Mouse (Mus musculus): ENCODE data around the gene Olfr1373.
"Not testable (repeated sequence)": the region's sequence is repeated elsewhere in the genome, so short reads cannot be mapped to it uniquely, and the experiment has no call there.

The Olfr1373 gene

GRCm38 (mm10) chr11:52145428-52145827 is at the start of gene Olfr1373:
Olfr1373 (minus strand) TSS chr11:52145528.
- DNase-seq: not testable (repeated sequence)

- not testable (repeated sequence) for DNase-seq
Measured at GRCm38 (mm10) chr11:52180651-52181050, 35.3 kb upstream of the Olfr1373 start.

DNA sequence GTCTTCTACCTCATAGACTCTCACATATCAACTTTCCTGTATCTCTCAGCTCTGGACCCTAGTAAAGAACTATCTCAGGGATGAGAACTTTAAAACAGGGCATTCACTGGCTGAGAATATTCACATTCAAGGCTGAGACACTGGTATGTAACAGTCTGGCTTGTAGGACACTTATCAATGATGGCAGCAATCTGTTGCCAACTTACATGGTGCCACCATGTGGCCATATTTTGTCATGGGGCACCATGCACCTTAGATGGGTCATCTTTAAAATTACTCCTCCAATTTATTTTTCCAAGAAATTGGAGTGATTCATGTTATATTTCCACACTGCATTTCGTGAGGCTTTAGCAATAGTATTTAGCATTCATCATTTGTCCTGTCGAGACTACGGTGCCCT is 34.6 kb upstream of the Olfr1373 start:
- DNase-seq: peak in 1 of 2 experiments; percentile 38

- no peak for DNase-seq
Measured at GRCm38 (mm10) chr11:52168461-52168860, 23.1 kb upstream of the Olfr1373 start.

GRCm38 (mm10) chr11:52167901-52168302 is 22.6 kb upstream of the Olfr1373 start:
- peak; percentile 9 to 57 for DNase-seq

DNA sequence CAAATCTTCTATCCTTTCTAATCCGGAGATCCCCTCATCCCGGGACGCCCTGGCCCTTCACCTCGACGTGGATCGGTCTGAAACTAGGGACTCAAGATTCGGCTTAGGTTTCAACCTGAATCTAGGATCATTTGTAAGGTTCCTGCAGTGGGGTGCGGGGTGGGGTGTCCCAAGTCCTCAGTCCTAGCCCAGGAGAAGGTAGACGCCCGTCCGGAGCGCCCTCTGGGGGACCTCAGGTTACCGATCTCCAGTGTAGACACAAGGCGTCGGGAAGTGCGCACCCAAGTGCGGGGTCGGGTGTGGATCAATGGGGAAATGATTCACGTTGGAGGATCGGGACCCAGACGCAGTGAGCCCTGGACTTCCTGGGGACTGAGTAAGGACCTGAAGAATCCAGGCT is 21.8 kb upstream of the Olfr1373 start:
- peak; percentile 44 to 71 for DNase-seq

DNA sequence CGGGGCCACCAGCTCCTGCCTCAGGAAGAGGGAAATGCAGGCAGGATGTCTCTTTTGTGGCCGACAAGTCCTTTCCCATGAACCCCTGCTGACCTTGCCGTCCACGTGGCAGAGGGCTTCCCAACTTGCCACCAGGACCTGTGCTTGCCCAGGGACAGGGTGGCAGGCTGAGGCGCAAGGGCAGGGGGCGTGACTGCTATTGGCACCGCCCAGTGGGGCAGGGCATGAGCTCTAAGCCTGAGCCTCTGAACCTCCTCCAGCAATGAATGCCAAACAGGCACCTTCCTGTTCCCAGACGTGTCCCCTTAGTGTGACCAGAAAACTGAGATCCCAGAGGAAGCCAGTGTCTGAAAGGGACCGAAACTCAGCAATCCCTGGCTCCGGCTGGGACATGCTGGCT is 18.6 kb upstream of the Olfr1373 start:
- DNase-seq: peak; percentile 76 to 82

DNA sequence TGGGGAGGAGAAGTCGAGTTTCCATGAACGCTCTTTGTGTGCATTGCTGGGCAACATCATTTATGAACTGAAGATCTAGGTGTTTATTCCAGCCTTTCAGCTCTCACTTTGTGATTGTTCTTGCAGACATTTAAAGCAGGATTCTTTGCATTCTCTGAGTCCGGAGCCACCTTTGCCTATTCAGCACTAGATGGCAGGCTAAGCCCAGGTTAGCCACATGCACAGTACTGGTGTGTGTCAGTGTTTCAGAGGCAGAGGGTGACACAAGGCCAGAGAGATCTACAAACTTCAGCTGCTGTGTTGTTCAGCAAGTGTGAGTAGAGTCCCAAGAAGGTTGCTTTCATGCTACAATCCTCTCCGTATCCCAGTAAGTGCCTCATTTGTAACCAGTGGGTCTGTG is 1.7 kb downstream of the Olfr1373 start:
- peak; percentile 66 to 68 for DNase-seq

DNA sequence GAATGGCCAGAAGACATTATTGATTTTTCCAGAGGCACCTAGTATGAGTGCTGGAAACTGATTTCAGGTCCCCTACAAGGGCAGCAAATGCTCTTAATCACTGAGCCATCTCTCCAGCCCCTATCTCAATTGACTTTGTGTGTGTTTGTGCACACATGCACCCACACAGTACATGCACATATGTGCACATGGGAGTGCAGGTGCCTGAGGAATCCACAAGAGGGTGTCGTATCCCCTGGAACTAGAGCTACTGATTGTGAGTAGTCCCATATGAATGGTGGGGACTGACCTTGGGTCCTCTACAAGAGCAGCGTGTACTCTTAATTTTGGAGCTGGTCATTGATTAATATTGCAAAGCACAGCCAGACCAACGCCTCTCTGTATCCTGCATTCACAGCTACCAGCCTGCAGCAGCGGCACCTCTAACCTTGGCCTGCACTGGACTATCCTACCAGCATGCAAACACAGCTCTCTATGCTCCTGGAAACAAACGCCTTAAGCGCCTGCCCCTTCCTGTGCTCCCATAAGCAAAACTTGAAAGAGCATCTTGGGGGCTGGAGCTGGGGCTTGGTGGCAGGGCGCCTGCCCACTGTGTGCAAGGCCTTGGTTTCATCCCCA is 14.8 kb downstream of the Olfr1373 start:
- DNase-seq: no peak

DNA sequence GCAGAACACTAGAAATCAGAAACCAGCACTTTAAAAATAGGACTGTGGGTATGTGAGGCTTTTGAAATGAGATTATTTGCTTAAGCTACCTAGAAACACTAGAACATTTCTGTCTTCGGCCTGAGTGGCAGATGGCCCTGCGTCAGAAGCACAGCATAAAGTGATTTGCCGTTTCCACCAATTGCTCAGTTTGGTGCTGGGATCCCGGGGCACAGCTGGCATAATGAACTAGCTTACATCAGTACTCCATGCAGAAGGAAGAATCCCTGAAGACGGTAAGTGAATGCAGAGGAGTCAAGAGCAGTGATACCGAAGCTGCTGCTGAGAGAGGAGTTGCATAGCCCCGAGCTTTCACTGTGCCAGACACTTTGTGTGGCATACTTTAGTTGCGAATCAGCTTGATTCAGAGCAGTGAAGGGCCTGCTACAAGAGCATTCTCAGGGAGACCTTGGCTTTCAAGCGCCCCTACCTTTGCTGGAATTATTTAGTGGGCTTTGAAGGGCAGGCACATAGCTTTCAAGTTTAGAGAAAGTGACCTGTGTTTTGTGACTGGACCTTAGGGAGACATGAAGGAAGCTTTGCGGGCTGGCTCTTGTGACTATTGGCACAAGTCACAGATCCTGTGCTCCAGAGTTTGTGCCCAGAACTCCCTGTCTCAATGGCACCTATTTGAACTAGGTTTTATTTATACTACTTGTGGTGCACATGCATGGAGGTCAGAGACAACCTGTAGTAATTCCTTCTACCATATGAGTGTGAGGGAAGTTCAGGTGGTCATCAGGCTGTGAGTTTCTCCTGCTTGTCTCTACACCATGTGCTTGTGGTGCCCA is 15.5 kb downstream of the Olfr1373 start:
- no peak for DNase-seq

DNA sequence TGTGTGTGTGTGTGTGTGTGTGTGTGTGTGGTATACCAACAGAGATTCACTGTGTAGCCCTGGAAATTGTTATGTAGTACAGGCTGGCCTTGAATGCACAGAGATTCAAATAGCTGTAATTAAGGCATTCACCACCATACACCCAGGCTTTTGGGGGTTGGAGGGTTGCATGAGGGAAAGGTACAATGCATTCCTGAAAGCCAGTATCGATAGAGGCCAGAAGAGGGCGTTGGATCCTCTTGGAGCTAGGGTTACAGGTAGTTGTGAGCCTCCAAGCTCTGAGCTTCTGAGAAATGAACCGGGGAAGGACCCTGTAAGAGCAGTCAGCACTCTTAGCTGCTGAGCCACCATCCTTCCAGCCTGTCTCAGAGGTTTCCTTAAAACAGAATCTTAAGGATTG is 16.2 kb downstream of the Olfr1373 start:
- peak in 1 of 2 experiments; percentile 37 for DNase-seq

DNA sequence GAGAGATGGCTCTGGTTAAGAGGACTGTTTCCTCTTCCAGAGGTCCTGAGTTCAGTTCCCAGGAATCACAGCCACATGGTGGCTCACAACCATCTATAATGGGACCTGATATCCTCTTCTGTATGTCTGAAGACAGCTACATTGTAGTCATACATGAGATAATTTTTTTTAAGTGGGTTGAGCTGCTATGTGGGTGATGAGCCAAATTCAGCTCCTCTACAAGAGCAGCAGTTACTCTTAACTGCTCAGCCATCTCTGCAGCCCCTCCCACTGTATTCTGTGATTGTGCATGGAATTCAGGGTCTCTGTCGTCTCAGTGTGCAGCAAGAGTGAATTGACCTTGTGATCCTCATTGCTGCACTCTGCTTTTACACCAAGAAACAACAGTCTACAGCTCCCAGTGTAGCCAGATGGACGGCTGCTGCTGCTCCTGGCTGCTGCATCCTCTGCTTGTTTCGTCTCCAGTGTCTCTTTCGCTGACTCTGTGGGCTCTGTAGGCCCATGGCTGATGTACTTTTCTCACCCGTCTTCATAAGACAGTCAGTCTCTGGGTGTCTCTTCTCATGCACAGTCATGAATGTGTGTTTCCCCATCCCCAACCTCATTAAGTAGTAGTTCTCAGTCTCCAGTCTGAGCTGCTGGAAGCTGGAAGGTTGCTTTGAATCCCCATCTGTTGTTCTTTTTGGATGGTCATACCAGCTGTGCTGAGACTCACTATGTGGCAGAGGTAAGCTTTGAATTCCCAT is 16.8 kb downstream of the Olfr1373 start:
- DNase-seq: no peak

DNA sequence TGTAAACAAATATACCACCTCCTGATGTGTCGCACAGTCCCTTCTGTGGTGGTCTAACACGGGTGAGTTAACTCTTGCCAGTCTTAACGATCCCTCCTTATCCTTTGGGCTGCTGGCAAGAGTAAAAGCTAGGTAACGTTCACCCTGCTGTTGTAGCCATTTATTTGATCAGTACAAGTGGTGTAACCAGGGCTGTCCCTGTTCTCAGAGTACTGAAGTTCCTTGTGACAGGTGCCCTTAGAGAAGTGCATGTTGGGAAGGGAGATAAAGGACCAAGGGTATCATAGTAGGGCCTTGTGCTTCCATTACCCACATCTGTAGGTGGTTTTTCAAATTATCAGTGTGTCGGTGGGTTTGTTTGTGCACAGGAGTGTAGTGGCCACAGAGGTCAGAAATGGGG is 17.6 kb downstream of the Olfr1373 start:
- no peak for DNase-seq

GRCm38 (mm10) chr11:52127169-52127568 is 18.2 kb downstream of the Olfr1373 start:
- DNase-seq: no peak

GRCm38 (mm10) chr11:52124468-52124867 is 20.9 kb downstream of the Olfr1373 start:
- DNase-seq: no peak

GRCm38 (mm10) chr11:52122045-52122444 is 23.3 kb downstream of the Olfr1373 start:
- DNase-seq: peak in 1 of 2 experiments; percentile 67

GRCm38 (mm10) chr11:52120415-52120814 is 24.9 kb downstream of the Olfr1373 start:
- not testable (repeated sequence) for DNase-seq

DNA sequence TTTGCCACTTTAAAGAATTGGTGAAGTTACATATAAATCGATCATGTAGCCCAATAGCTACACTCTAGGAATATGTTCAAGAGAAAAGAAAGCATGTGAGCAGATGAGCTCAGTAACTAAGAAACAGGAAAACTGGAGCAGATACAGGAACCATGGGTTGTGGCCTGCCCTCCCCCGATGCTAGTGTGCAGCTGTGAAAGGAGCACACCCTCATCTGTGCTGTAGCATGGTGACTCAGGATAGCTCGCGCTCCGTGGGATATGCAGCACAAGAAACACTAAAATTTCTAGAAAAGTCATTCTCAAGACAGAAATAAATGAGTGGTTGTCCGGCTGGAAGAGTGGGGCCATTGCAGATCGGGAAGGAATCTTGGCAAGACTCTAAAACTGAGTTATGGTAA is 28.2 kb downstream of the Olfr1373 start:
- DNase-seq: no peak

GRCm38 (mm10) chr11:52116117-52116516 is 29.2 kb downstream of the Olfr1373 start:
- DNase-seq: not testable (repeated sequence)

GRCm38 (mm10) chr11:52115479-52115878 is 29.8 kb downstream of the Olfr1373 start:
- no peak for DNase-seq

DNA sequence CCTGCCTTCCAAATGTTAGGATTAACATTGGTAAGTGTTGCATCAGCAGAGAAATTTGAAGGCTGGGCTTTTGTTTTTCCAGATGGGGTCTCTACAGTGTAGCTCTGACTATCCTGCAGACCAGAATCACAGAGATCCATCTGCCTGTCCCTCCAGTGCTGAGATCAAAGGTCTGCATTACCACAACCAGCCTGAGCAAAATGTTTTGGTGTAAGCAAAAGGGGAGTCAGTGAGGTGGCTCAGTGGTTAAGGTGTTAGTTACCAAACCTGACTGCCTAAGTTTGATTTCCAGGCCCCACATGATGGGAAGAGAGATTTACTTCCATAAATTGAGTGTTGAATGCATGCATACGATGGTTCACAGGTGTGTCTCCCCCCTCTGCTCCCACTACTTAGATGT is 35.9 kb downstream of the Olfr1373 start:
- no peak for DNase-seq

GRCm38 (mm10) chr11:52108796-52109195 is 36.5 kb downstream of the Olfr1373 start:
- no peak for DNase-seq

GRCm38 (mm10) chr11:52106438-52106837 is 38.9 kb downstream of the Olfr1373 start:
- DNase-seq: no peak

Measured in kidney, postnatal 36 days (tissue).